In the genomic region with DNA sequence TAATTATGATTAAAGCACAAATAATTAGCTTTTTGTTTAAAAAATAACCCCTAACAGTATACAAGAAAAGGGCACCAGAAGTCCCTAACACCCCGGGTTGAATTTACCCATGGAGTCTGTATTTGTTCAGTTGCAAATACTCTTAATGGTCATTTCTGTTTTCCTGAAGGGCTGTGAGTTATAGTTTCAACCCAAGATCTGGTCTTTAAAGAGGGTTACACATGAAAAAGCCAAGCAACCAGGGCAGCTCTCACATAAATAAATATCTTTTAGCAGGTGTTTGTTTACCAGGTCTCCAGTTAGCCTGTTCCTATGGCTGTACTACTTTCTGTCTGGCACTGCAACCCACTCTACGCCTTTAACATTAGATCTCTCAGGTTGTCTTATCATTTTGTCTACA, we compare ENCODE assay signal across 10 mouse cellular contexts. TPM values are rescaled to one million over a fixed set of nuclear protein-coding genes. Genes with fewer than 3 reads are reported as not detected.
A peak's percentile ranks its signal among the peaks of the same experiment; 100 is the strongest.
DNase-seq lines count a peak whose midpoint lies in the region; ATAC-seq and TF ChIP-seq lines count a peak whose summit lies in the region.
"Had no signal": no experiment of that assay in that cellular context is flagged by ENCODE, and none has a peak within 500 bp of the region (broad histone marks: within the 10 kb centered on the region; RNA-seq: fewer than 3 reads in every experiment).

No protein-coding gene starts in this region.

- H3K27me3 ChIP-seq in kidney, embryonic 14.5 days (ENCODE audit: control insufficient read depth, insufficient read depth, low read length) = no peaks in the 10 kb centered on the region
- no peaks in the 10 kb centered on the region for H3K27me3 ChIP-seq in embryonic facial prominence, embryonic 10.5 days (replicated peaks; ENCODE audit: low read depth, poor library complexity, severe bottlenecking)
- H3K27me3 ChIP-seq in liver, postnatal 0 days (ENCODE audit: insufficient read depth, low read length) = no peaks in the 10 kb centered on the region

- H3K9me3 ChIP-seq in kidney, embryonic 14.5 days (ENCODE audit: control insufficient read depth, low read length) = no peaks in the 10 kb centered on the region
- H3K9me3 ChIP-seq in embryonic facial prominence, embryonic 10.5 days = no peaks in the 10 kb centered on the region
- H3K9me3 ChIP-seq in liver, postnatal 0 days (ENCODE audit: low read length) = no peaks in the 10 kb centered on the region

- H3K27ac ChIP-seq in kidney, embryonic 14.5 days (ENCODE audit: low read depth, low read length) = no peak overlapping the region
- H3K27ac ChIP-seq in embryonic facial prominence, embryonic 10.5 days (replicated peaks) = no peak overlapping the region
- peak overlapping the region; percentile 86; the same call in 1 of the 2 replicates for H3K27ac ChIP-seq in liver, postnatal 0 days (ENCODE audit: low read depth)

- H3K4me3 ChIP-seq in kidney, embryonic 14.5 days (ENCODE audit: low read length) = peak overlapping the region; percentile 79; the same call in 1 of the 2 replicates
- peak overlapping the region; percentile 79 for H3K4me3 ChIP-seq in embryonic facial prominence, embryonic 10.5 days
- peak overlapping the region; percentile 87 for H3K4me3 ChIP-seq in liver, postnatal 0 days (ENCODE audit: low read depth, low read length)

- no peak for DNase-seq in kidney, postnatal 25 days
- no peak for DNase-seq in embryonic facial prominence, embryonic 10.5 days (ENCODE audit: low spot score)
- DNase-seq in heart, postnatal 4 days = peak; percentile 1
- no peak for DNase-seq in liver, postnatal 0 days
- no peak for DNase-seq in urinary bladder, postnatal 14 days (ENCODE audit: low spot score)
- DNase-seq: kidney, adult 18-20 months; thymus, postnatal 25 days had no signal

- 77% methylated on average over 2 of the region's 2 CpGs for WGBS in kidney, embryonic 14.5 days
- 78% methylated on average over 2 of the region's 2 CpGs for WGBS in embryonic facial prominence, embryonic 10.5 days
- 47% methylated on average over 2 of the region's 2 CpGs for WGBS in liver, postnatal 0 days (ENCODE audit: insufficient replicate concordance)

- no peak for TF ChIP-seq EP300 in liver, postnatal 0 days (IDR thresholded peaks at IDR 0.05; ENCODE audit: low read depth)

- H3K4me1 ChIP-seq in kidney, embryonic 14.5 days (ENCODE audit: control insufficient read depth, insufficient read depth, low read length) = peaks cover 14% of the 10 kb centered on the region; the same call in 1 of the 2 replicates
- H3K4me1 ChIP-seq in embryonic facial prominence, embryonic 10.5 days = peaks cover 16% of the 10 kb centered on the region
- H3K4me1 ChIP-seq in liver, postnatal 0 days (ENCODE audit: insufficient read depth) = peaks cover 17% of the 10 kb centered on the region

- TF ChIP-seq CTCF in liver, postnatal 0 days (IDR thresholded peaks at IDR 0.05; ENCODE audit: low read depth) = no peak

- peak overlapping the region; percentile 72; the same call in 1 of the 2 replicates for H3K9ac ChIP-seq in kidney, embryonic 14.5 days (ENCODE audit: low read depth, low read length)
- H3K9ac ChIP-seq in liver, postnatal 0 days (replicated peaks) = 0 out of 2 replicates have a peak overlapping the region, but pooled peaks have one; percentile 85

- ATAC-seq in kidney, embryonic 14.5 days (ENCODE audit: low FRiP score, low TSS enrichment) = no peak
- no peak for ATAC-seq in liver, postnatal 0 days
- no peak for ATAC-seq in frontal cortex, adult (ENCODE audit: low TSS enrichment)
- ATAC-seq in erythroblast, adult 5-6 weeks (replicated peaks; ENCODE audit: low FRiP score, poor library complexity, severe bottlenecking) = no peak

- peak overlapping the region; percentile 75 for H3K4me2 ChIP-seq in kidney, embryonic 14.5 days (replicated peaks; ENCODE audit: low read depth, low read length)
- peak overlapping the region; percentile 87 for H3K4me2 ChIP-seq in liver, postnatal 0 days (ENCODE audit: low read depth, low read length)

- no peaks in the 10 kb centered on the region for H3K36me3 ChIP-seq in kidney, embryonic 14.5 days (ENCODE audit: control insufficient read depth, insufficient read depth, low read length)
- H3K36me3 ChIP-seq in embryonic facial prominence, embryonic 10.5 days (replicated peaks) = peaks cover 5% of the 10 kb centered on the region; the same call in 1 of the 2 replicates
- H3K36me3 ChIP-seq in liver, postnatal 0 days (replicated peaks; ENCODE audit: insufficient read depth, low read length) = no peaks in the 10 kb centered on the region

RNA-seq across cellular contexts. Expression of gene Acp6, which starts 1.4 kb away (rescaled TPM):
- polyA plus RNA-seq in kidney, embryonic 14.5 days (2014; fragmentation: Nextera tagmentation; extraction: Ambion mirVana) = 33.1 and 42.1 TPM in 2 replicates
- 31.0 and 32.6 TPM in 2 replicates for polyA plus RNA-seq in embryonic facial prominence, embryonic 10.5 days (2016; fragmentation: Nextera tagmentation; extraction: Ambion mirVana)
- total RNA-seq in heart, postnatal 4 days (2021) = 10 to 100 TPM; 32.5 to 33.8 TPM
- polyA plus RNA-seq in liver, postnatal 0 days (2015; fragmentation: Nextera tagmentation; extraction: Ambion mirVana) = 23.6 and 24.1 TPM in 2 replicates
- total RNA-seq in erythroblast, adult 5-6 weeks (2015; ENCODE audit: low replicate concordance) = 2.9 and 9.6 TPM in 2 replicates
- 3.3 and 6.0 TPM in 2 replicates for total RNA-seq in erythroblast, adult 5-6 weeks (2017; ENCODE audit: low replicate concordance)
